Mouse (Mus musculus) lung, embryonic 14.5 days (tissue): Measurements from ENCODE around the gene Arid1b. TPM values are rescaled to one million over a fixed set of nuclear protein-coding genes. Genes with fewer than 3 reads are reported as not detected.
A peak's percentile ranks its signal among the peaks of the same experiment; 100 is the strongest.

Experiments
- ATAC-seq: fragments of 200-750 bp; cut with Nextera tagmentation; 2 replicates; pipeline ENCODE4 v1.8.0; 2017; ENCODE audit warnings: mild to moderate bottlenecking, moderate TSS enrichment, moderate library complexity; ENCODE audit not compliant: insufficient read depth
- DNase-seq: peaks from one replicate; pipeline ENCODE4 v3.0.0-alpha.2; 2015
- H3K27ac ChIP-seq: fragments of 300-500 bp; sonication (generic); 2 replicates; pipeline ENCODE4 v1.5.1; 2014; ENCODE audit warnings: low read depth, mild to moderate bottlenecking, moderate library complexity
- H3K27me3 ChIP-seq: fragments of 300-500 bp; sonication (generic); 2 replicates; pipeline ENCODE4 v1.6.1; 2014; ENCODE audit warnings: low read length, control low read depth; ENCODE audit not compliant: insufficient read depth
- H3K36me3 ChIP-seq: fragments of 300-500 bp; sonication (generic); 2 replicates; pipeline ENCODE4 v1.6.1; 2014; ENCODE audit warnings: control low read depth; ENCODE audit not compliant: insufficient read depth
- H3K4me1 ChIP-seq: fragments of 300-500 bp; sonication (generic); 2 replicates; pipeline ENCODE4 v1.6.1; 2014; ENCODE audit warnings: antibody characterized with exemption, control low read depth; ENCODE audit not compliant: insufficient read depth
- H3K4me2 ChIP-seq: fragments of 300-500 bp; sonication (generic); 2 replicates; pipeline ENCODE4 v1.6.1; 2014; ENCODE audit warnings: mild to moderate bottlenecking
- H3K4me3 ChIP-seq: fragments of 300-500 bp; sonication (generic); 2 replicates; pipeline ENCODE4 v1.5.1; 2014; ENCODE audit warnings: low read depth, low read length
- H3K9ac ChIP-seq: fragments of 300-500 bp; sonication (generic); 2 replicates; pipeline ENCODE4 v1.6.1; 2014
- H3K9me3 ChIP-seq: fragments of 300-500 bp; sonication (generic); 2 replicates; pipeline ENCODE4 v1.6.1; 2016; ENCODE audit warnings: low read depth, low read length, control low read depth
- CTCF ChIP-seq: IDR thresholded peaks from 2 replicates; pipeline ENCODE4 v1.5.1; 2016; ENCODE audit warnings: antibody characterized with exemption, low read depth
- WGBS: fragments of 180-500 bp; shearing (Covaris S2); extraction: QIAGEN DNeasy Blood & Tissue Kit; methylation state at CpG from one replicate; pipeline ENCODE4 v1.1.7; 2014; 5-methylcytosine and 5-hydroxymethylcytosine counted together
- polyA plus RNA-seq: library from polyadenylated mRNA; unstranded; fragments of >200 nt; fragmentation: Nextera tagmentation; extraction: Ambion mirVana; gene quantifications from 2 replicates; pipeline ENCODE4 v1.2.1, GENCODE M21; 2014

Arid1b gene
- polyA plus RNA-seq, 1 experiment from 2014 or later: 17.3 TPM

DNA sequence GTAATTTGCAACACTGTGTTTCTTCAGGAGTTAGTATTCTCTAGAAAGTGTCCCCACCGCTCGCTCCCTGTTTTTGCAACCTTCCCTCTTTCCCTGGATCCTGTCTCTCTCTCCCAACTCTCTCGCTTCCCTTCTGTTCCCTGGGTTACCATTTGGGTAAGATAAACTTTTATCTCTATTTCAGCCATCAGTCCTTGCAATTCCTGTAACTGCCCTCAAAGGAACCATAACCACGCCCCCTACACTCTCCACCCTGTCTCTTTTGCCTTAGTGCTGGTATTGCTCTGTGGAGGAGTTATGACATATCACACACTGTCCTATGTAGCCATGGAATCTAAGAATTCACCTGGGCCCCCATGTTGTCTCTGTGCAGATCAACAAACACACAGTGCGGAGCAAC, 11.3 kb upstream of the Arid1b start:
- H3K9me3 ChIP-seq: no peaks in the 10 kb centered on the region
- no peak overlapping the region for H3K9ac ChIP-seq
- H3K4me2 ChIP-seq: no peak overlapping the region
- no peaks in the 10 kb centered on the region for H3K4me1 ChIP-seq
- DNase-seq (no peak), ATAC-seq (no peak)
- WGBS: 79% methylated on average over 5 of the region's 5 CpGs
- no peaks in the 10 kb centered on the region for H3K36me3 ChIP-seq
- no peaks in the 10 kb centered on the region for H3K27me3 ChIP-seq
- TF ChIP-seq CTCF: no peak
- no peak overlapping the region for H3K4me3 ChIP-seq
- no peak overlapping the region for H3K27ac ChIP-seq

GRCm38 (mm10) chr17:4984691-4985090, 9.4 kb upstream of the Arid1b start:
- no peaks in the 10 kb centered on the region for H3K27me3 ChIP-seq
- whole genome bisulfite sequencing: 80% methylated on average over 7 of the region's 7 CpGs
- H3K9ac ChIP-seq: no peak overlapping the region
- no peaks in the 10 kb centered on the region for H3K4me1 ChIP-seq
- H3K4me2 ChIP-seq: no peak overlapping the region
- H3K27ac ChIP-seq: no peak overlapping the region
- H3K4me3 ChIP-seq: no peak overlapping the region
- no peak for ATAC-seq
- DNase-seq: no peak
- H3K9me3 ChIP-seq: no peaks in the 10 kb centered on the region
- H3K36me3 ChIP-seq: no peaks in the 10 kb centered on the region
- TF ChIP-seq CTCF: no peak

GRCm38 (mm10) chr17:4990911-4991560, 3.1 kb upstream of the Arid1b start:
- Histone ChIP-seq H3K27me3 (no peaks in the 10 kb centered on the region), H3K4me1 (no peaks in the 10 kb centered on the region), H3K4me2 (no peak overlapping the region), H3K9ac (no peak overlapping the region), H3K4me3 (no peak overlapping the region), H3K36me3 (no peaks in the 10 kb centered on the region), H3K9me3 (no peaks in the 10 kb centered on the region), H3K27ac (no peak overlapping the region)
- no peak for TF ChIP-seq CTCF
- ATAC-seq (no peak), DNase-seq (no peak)
- 73% methylated on average over 16 of the region's 16 CpGs for WGBS

GRCm38 (mm10) chr17:4991600-4991999, 2.5 kb upstream of the Arid1b start:
- no peak for TF ChIP-seq CTCF
- Histone ChIP-seq H3K4me1 (no peaks in the 10 kb centered on the region), H3K9ac (no peak overlapping the region), H3K4me3 (no peak overlapping the region), H3K9me3 (no peaks in the 10 kb centered on the region), H3K27ac (no peak overlapping the region), H3K4me2 (no peak overlapping the region), H3K27me3 (no peaks in the 10 kb centered on the region), H3K36me3 (no peaks in the 10 kb centered on the region)
- 85% methylated on average over 10 of the region's 10 CpGs for WGBS
- ATAC-seq (no peak), DNase-seq (no peak)

- H3K4me3 ChIP-seq: peak overlapping the region; percentile 96
- H3K4me2 ChIP-seq: peak overlapping the region; percentile 75
- no peaks in the 10 kb centered on the region for H3K9me3 ChIP-seq
- DNase-seq: peak; percentile 55
- peak overlapping the region; percentile 100 for H3K9ac ChIP-seq
- 4% methylated on average over 9 of the region's 9 CpGs for WGBS
- no peaks in the 10 kb centered on the region for H3K27me3 ChIP-seq
- no peaks in the 10 kb centered on the region for H3K4me1 ChIP-seq
- no peaks in the 10 kb centered on the region for H3K36me3 ChIP-seq
- H3K27ac ChIP-seq: peak overlapping the region; percentile 100
- TF ChIP-seq CTCF: no peak
- no peak for ATAC-seq
Measured at GRCm38 (mm10) chr17:4993497-4993839, 664 bp upstream of the Arid1b start.

DNA sequence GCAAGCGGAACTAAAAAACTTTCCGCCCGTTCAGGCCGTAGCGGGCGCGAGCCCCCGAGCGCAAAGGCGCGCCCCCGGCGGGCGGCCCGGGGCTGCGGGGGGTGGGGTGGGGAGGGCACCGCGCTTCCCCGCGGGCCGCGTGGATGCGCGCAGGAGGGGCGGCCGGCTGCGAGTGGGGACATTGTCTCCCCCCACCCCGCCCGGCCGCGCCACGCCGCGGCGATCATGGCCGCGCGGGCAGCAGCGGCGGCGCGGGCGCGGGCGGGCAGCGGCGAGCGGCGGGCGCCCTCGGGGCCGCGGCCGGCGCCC, 326 bp downstream of the Arid1b start:
- no peaks in the 10 kb centered on the region for H3K36me3 ChIP-seq
- H3K27me3 ChIP-seq: no peaks in the 10 kb centered on the region
- TF ChIP-seq CTCF: no peak
- peak; percentile 60 for ATAC-seq
- H3K27ac ChIP-seq: peak overlapping the region; percentile 100
- H3K4me2 ChIP-seq: peak overlapping the region; percentile 75
- WGBS: under 1% methylated on average over 37 of the region's 55 CpGs
- H3K9me3 ChIP-seq: no peaks in the 10 kb centered on the region
- H3K4me1 ChIP-seq: 0 out of 2 replicates have a peak, but pooled peaks cover 3% of the 10 kb centered on the region
- peak overlapping the region; percentile 96 for H3K4me3 ChIP-seq
- no peak for DNase-seq
- H3K9ac ChIP-seq: peak overlapping the region; percentile 100

DNA sequence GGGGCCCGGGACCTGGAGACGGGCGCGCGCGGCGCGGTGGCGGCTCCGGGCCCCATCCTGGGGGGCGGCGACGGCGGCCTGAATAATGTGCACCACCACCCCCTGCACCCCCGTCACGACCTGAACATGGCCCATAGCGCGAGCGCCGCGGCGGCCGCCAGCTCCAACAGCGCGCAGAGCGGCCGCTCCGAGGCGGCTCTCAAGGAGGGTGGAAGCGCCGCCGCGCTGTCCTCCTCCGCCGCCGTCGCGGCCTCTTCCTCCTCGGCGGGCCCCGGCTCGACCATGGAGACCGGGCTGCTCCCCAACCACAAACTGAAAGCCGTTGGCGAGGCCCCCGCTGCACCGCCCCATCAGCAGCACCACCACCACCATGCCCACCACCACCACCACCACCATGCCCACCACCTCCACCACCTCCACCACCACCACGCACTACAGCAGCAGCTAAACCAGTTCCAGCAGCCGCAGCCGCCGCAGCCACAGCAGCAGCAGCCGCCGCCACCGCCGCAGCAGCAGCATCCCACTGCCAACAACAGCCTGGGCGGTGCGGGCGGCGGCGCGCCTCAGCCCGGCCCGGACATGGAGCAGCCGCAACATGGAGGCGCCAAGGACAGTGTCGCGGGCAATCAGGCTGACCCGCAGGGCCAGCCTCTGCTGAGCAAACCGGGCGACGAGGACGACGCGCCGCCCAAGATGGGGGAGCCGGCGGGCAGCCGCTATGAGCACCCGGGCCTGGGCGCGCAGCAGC, 855 bp downstream of the Arid1b start:
- H3K9me3 ChIP-seq: no peaks in the 10 kb centered on the region
- H3K4me3 ChIP-seq: peak overlapping the region; percentile 96
- TF ChIP-seq CTCF: no peak
- peak overlapping the region; percentile 100 for H3K27ac ChIP-seq
- ATAC-seq (peak; percentile 74), DNase-seq (peak; percentile 81)
- H3K4me2 ChIP-seq: peak overlapping the region; percentile 75
- peaks cover 4% of the 10 kb centered on the region; the same call in 1 of the 2 replicates for H3K4me1 ChIP-seq
- no peaks in the 10 kb centered on the region for H3K27me3 ChIP-seq
- WGBS: under 1% methylated on average over 57 of the region's 81 CpGs
- no peaks in the 10 kb centered on the region for H3K36me3 ChIP-seq
- peak overlapping the region; percentile 100 for H3K9ac ChIP-seq
